Mouse (Mus musculus): ENCODE results near the gene Tbc1d12. TPM values are rescaled to one million over a fixed set of nuclear protein-coding genes. Genes with fewer than 3 reads are reported as not detected.
"Not testable (repeated sequence)": the region's sequence is repeated elsewhere in the genome, so short reads cannot be mapped to it uniquely, and the experiment has no call there.

Gene Tbc1d12
- polyA plus RNA-seq, 1 experiment from 2014 or later, result 1.3 TPM

DNA sequence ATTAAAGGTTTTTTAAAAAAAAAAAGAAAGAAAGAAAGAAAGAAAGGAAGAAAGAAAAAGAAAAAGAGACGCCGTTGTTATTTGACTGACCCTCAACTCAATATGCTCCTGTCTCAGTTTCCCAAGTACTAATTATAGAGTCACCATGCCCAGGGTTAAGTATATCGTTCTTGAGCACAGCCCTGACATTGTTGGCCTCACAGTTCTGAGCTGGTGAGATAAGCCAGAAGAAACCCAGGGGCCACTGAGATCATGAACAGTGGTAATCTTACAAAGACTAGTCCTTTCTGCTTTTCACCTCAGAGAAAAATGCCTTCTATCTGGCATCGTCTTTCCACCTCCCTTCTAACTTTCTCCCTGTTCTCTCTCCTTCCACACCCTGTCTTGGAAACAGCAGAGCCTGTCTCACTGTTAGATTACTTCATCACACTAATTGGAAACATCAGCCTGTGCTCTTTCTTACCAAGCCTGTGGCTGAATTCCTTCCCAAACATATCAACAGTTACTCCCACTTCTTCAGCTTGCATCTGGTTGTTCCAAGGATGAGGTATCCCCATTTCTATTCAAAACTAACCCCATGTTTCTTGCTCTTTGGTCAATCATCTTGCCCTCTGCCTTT, 16.1 kb upstream of the Tbc1d12 start:
- peaks cover 11% of the 10 kb centered on the region for H3K4me1 ChIP-seq (ENCODE audit: control insufficient read depth, insufficient read depth, low read length)
- H3K27ac ChIP-seq (ENCODE audit: low read length), result no peak overlapping the region
- ATAC-seq (replicated peaks; ENCODE audit: extremely low read depth, insufficient read depth, low FRiP score), result no peak
- H3K4me3 ChIP-seq (ENCODE audit: low read length), result no peak overlapping the region
- no peaks in the 10 kb centered on the region for H3K27me3 ChIP-seq (ENCODE audit: control insufficient read depth, insufficient read depth, low read length)
- H3K36me3 ChIP-seq (ENCODE audit: control insufficient read depth, insufficient read depth), result peaks cover under 1% of the 10 kb centered on the region
- H3K4me2 ChIP-seq (ENCODE audit: low read depth, low read length), result no peak overlapping the region
- 60% methylated on average over 4 of the region's 4 CpGs for WGBS
- H3K9ac ChIP-seq (ENCODE audit: low read length), result no peak overlapping the region
- no peaks in the 10 kb centered on the region for H3K9me3 ChIP-seq (replicated peaks; ENCODE audit: control insufficient read depth, low read length)

DNA sequence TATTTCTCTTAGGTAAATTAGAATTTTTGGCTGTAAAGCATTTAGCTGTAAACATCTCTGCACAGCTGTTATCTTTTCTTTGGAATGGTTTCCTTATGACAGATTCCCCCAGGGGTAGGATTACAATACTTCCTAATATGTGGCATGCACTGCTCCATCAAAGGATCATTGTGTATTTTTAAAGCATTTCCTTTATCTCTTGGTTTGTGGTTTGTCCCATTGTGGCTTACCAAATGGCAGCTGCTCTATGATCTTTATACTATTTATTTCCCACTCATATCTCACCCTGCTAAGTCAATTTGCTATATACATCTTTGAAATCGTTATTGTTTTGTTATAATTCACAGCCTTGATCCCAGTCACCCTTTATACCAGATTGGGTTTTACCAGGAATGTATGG, 3.2 kb upstream of the Tbc1d12 start:
- Histone ChIP-seq H3K27ac (ENCODE audit: low read length) (no peak overlapping the region), H3K4me1 (ENCODE audit: control insufficient read depth, insufficient read depth, low read length) (peaks cover 4% of the 10 kb centered on the region; the same call in 1 of the 2 replicates), H3K27me3 (ENCODE audit: control insufficient read depth, insufficient read depth, low read length) (no peaks in the 10 kb centered on the region), H3K36me3 (ENCODE audit: control insufficient read depth, insufficient read depth) (no peaks in the 10 kb centered on the region), H3K9me3 (replicated peaks; ENCODE audit: control insufficient read depth, low read length) (no peaks in the 10 kb centered on the region), H3K4me2 (ENCODE audit: low read depth, low read length) (no peak overlapping the region), H3K9ac (ENCODE audit: low read length) (no peak overlapping the region), H3K4me3 (ENCODE audit: low read length) (no peak overlapping the region)
- no peak for ATAC-seq (replicated peaks; ENCODE audit: extremely low read depth, insufficient read depth, low FRiP score)
- WGBS, result 50% methylated on average over 1 of the region's 1 CpGs

- H3K4me3 ChIP-seq (ENCODE audit: low read length), result peak overlapping the region; percentile 89
- ATAC-seq (replicated peaks; ENCODE audit: extremely low read depth, insufficient read depth, low FRiP score), result no peak
- 21% methylated on average over 10 of the region's 10 CpGs for WGBS
- no peaks in the 10 kb centered on the region for H3K9me3 ChIP-seq (replicated peaks; ENCODE audit: control insufficient read depth, low read length)
- peak overlapping the region; percentile 81 for H3K4me2 ChIP-seq (ENCODE audit: low read depth, low read length)
- H3K27me3 ChIP-seq (ENCODE audit: control insufficient read depth, insufficient read depth, low read length), result no peaks in the 10 kb centered on the region
- H3K4me1 ChIP-seq (ENCODE audit: control insufficient read depth, insufficient read depth, low read length), result peaks cover 4% of the 10 kb centered on the region; the same call in 1 of the 2 replicates
- H3K36me3 ChIP-seq (ENCODE audit: control insufficient read depth, insufficient read depth), result no peaks in the 10 kb centered on the region
- H3K9ac ChIP-seq (ENCODE audit: low read length), result peak overlapping the region; percentile 89
- peak overlapping the region; percentile 74 for H3K27ac ChIP-seq (ENCODE audit: low read length)
These were observed 318 bp upstream of the Tbc1d12 start for GRCm38 (mm10) chr19:38836084-38836437.

- H3K4me2 ChIP-seq (ENCODE audit: low read depth, low read length), result peak overlapping the region; percentile 81
- 1% methylated on average over 54 of the region's 54 CpGs for WGBS
- peak overlapping the region; percentile 90 for H3K27ac ChIP-seq (ENCODE audit: low read length)
- H3K4me1 ChIP-seq (ENCODE audit: control insufficient read depth, insufficient read depth, low read length), result peaks cover 4% of the 10 kb centered on the region; the same call in 1 of the 2 replicates
- no peaks in the 10 kb centered on the region for H3K27me3 ChIP-seq (ENCODE audit: control insufficient read depth, insufficient read depth, low read length)
- H3K36me3 ChIP-seq (ENCODE audit: control insufficient read depth, insufficient read depth), result no peaks in the 10 kb centered on the region
- no peaks in the 10 kb centered on the region for H3K9me3 ChIP-seq (replicated peaks; ENCODE audit: control insufficient read depth, low read length)
- H3K4me3 ChIP-seq (ENCODE audit: low read length), result peak overlapping the region; percentile 89
- ATAC-seq (replicated peaks; ENCODE audit: extremely low read depth, insufficient read depth, low FRiP score), result peak; percentile 62
- H3K9ac ChIP-seq (ENCODE audit: low read length), result peak overlapping the region; percentile 89
These were observed 827 bp downstream of the Tbc1d12 start for GRCm38 (mm10) chr19:38837171-38837641.

GRCm38 (mm10) chr19:38844817-38845216, 8.4 kb downstream of the Tbc1d12 start:
- Histone ChIP-seq H3K36me3 (ENCODE audit: control insufficient read depth, insufficient read depth) (no peaks in the 10 kb centered on the region), H3K9me3 (replicated peaks; ENCODE audit: control insufficient read depth, low read length) (no peaks in the 10 kb centered on the region), H3K9ac (ENCODE audit: low read length) (no peak overlapping the region), H3K4me1 (ENCODE audit: control insufficient read depth, insufficient read depth, low read length) (no peaks in the 10 kb centered on the region), H3K4me2 (ENCODE audit: low read depth, low read length) (no peak overlapping the region), H3K27me3 (ENCODE audit: control insufficient read depth, insufficient read depth, low read length) (no peaks in the 10 kb centered on the region), H3K4me3 (ENCODE audit: low read length) (no peak overlapping the region), H3K27ac (ENCODE audit: low read length) (no peak overlapping the region)
- 77% methylated on average over 5 of the region's 5 CpGs for WGBS
- ATAC-seq (replicated peaks; ENCODE audit: extremely low read depth, insufficient read depth, low FRiP score), result no peak

GRCm38 (mm10) chr19:38846373-38846772, 10.0 kb downstream of the Tbc1d12 start:
- H3K36me3 ChIP-seq (ENCODE audit: control insufficient read depth, insufficient read depth), result no peaks in the 10 kb centered on the region
- no peak overlapping the region for H3K9ac ChIP-seq (ENCODE audit: low read length)
- 72% methylated on average over 2 of the region's 2 CpGs for WGBS
- H3K27me3 ChIP-seq (ENCODE audit: control insufficient read depth, insufficient read depth, low read length), result no peaks in the 10 kb centered on the region
- no peak for ATAC-seq (replicated peaks; ENCODE audit: extremely low read depth, insufficient read depth, low FRiP score)
- H3K4me1 ChIP-seq (ENCODE audit: control insufficient read depth, insufficient read depth, low read length), result no peaks in the 10 kb centered on the region
- H3K27ac ChIP-seq (ENCODE audit: low read length), result no peak overlapping the region
- H3K9me3 ChIP-seq (replicated peaks; ENCODE audit: control insufficient read depth, low read length), result no peaks in the 10 kb centered on the region
- no peak overlapping the region for H3K4me2 ChIP-seq (ENCODE audit: low read depth, low read length)
- no peak overlapping the region for H3K4me3 ChIP-seq (ENCODE audit: low read length)

DNA sequence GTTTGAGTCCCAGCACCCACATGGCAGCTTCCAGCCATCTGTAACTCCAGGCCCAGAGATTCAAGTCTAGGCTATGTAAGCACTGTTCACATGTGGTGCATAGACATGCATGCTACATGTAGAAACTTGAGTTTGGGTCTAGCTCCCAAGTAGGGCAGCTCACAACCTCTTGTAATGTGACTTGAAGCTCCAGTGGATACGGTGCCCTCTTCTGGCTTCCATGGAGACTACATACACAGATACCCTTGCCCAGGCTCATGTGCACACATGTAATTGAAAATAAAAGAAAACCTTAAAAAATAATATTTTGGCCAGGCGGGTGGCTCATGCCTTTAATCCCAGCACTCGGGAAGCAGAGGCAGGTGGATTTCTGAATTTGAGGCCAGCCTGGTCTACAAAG, 21.8 kb downstream of the Tbc1d12 start:
- H3K9me3 ChIP-seq (replicated peaks; ENCODE audit: control insufficient read depth, low read length), result no peaks in the 10 kb centered on the region

GRCm38 (mm10) chr19:38862523-38862922, 26.1 kb downstream of the Tbc1d12 start:
- no peak overlapping the region for H3K9ac ChIP-seq (ENCODE audit: low read length)
- H3K27ac ChIP-seq (ENCODE audit: low read length), result no peak overlapping the region
- H3K36me3 ChIP-seq (ENCODE audit: control insufficient read depth, insufficient read depth), result no peaks in the 10 kb centered on the region
- H3K9me3 ChIP-seq (replicated peaks; ENCODE audit: control insufficient read depth, low read length), result no peaks in the 10 kb centered on the region
- H3K4me3 ChIP-seq (ENCODE audit: low read length), result no peak overlapping the region
- WGBS, result 88% methylated on average over 6 of the region's 6 CpGs
- ATAC-seq (replicated peaks; ENCODE audit: extremely low read depth, insufficient read depth, low FRiP score), result no peak
- H3K4me1 ChIP-seq (ENCODE audit: control insufficient read depth, insufficient read depth, low read length), result no peaks in the 10 kb centered on the region
- no peak overlapping the region for H3K4me2 ChIP-seq (ENCODE audit: low read depth, low read length)
- H3K27me3 ChIP-seq (ENCODE audit: control insufficient read depth, insufficient read depth, low read length), result no peaks in the 10 kb centered on the region

More for the DNA sequence above, 21.8 kb downstream of the Tbc1d12 start:
- no peak for ATAC-seq (replicated peaks; ENCODE audit: extremely low read depth, insufficient read depth, low FRiP score)
- 95% methylated on average over 3 of the region's 3 CpGs for WGBS
- Histone ChIP-seq H3K9ac (ENCODE audit: low read length) (no peak overlapping the region), H3K4me1 (ENCODE audit: control insufficient read depth, insufficient read depth, low read length) (0 out of 2 replicates have a peak, but pooled peaks cover 2% of the 10 kb centered on the region), H3K36me3 (ENCODE audit: control insufficient read depth, insufficient read depth) (no peaks in the 10 kb centered on the region), H3K27me3 (ENCODE audit: control insufficient read depth, insufficient read depth, low read length) (no peaks in the 10 kb centered on the region), H3K4me2 (ENCODE audit: low read depth, low read length) (no peak overlapping the region), H3K4me3 (ENCODE audit: low read length) (no peak overlapping the region), H3K27ac (ENCODE audit: low read length) (no peak overlapping the region)

GRCm38 (mm10) chr19:38874825-38875224, 38.4 kb downstream of the Tbc1d12 start:
- H3K4me1 ChIP-seq (ENCODE audit: control insufficient read depth, insufficient read depth, low read length); H3K4me3 ChIP-seq (ENCODE audit: low read length); H3K4me2 ChIP-seq (ENCODE audit: low read depth, low read length); H3K9me3 ChIP-seq (replicated peaks; ENCODE audit: control insufficient read depth, low read length); H3K27me3 ChIP-seq (ENCODE audit: control insufficient read depth, insufficient read depth, low read length); H3K27ac ChIP-seq (ENCODE audit: low read length); ATAC-seq (replicated peaks; ENCODE audit: extremely low read depth, insufficient read depth, low FRiP score); H3K36me3 ChIP-seq (ENCODE audit: control insufficient read depth, insufficient read depth); H3K9ac ChIP-seq (ENCODE audit: low read length): not testable (repeated sequence)
- WGBS, result 52% methylated on average over 1 of the region's 8 CpGs

Measured in heart, embryonic 16.5 days (tissue).